Mouse (Mus musculus): ENCODE measurements around the gene Metap2.

DNA sequence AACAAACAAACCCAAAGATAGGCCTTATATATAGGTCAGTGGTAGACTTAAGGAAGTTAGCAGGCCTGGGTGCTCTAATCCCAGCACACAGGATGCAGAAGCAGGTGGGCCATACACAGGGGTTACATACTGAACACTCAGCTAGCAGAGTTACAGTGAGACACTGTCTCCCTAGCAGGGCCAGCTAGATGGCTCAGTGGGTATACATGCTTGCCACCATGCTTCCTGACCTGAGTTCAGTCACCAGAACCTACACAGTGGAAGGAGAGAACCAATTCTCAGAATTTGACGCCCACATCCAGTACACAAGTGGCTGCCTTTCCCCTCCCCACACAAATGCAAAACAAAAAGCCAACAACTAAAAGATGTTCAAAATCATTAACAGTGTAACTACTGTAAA is 20.1 kb downstream of the Metap2 start:
- TF ChIP-seq CTCF (IDR thresholded peaks at IDR 0.05; ENCODE audit: extremely low read depth, insufficient read depth, insufficient read length, insufficient replicate concordance): no peak
- no peak for TF ChIP-seq POLR2A (IDR thresholded peaks at IDR 0.05; ENCODE audit: low read depth, low read length)
